Mouse (Mus musculus) forebrain, embryonic 13.5 days (tissue): ENCODE results near the gene Gstm3. TPM values are rescaled to one million over a fixed set of nuclear protein-coding genes. Genes with fewer than 3 reads are reported as not detected.
"Not testable (repeated sequence)": the region's sequence is repeated elsewhere in the genome, so short reads cannot be mapped to it uniquely, and the experiment has no call there.

Experiments used
- ATAC-seq: fragments of 200-750 bp; cut with Nextera tagmentation; 2 replicates; pipeline ENCODE4 v1.8.0; 2017
- H3K27ac ChIP-seq: fragments of 300-500 bp; sonication (generic); 2 replicates; pipeline ENCODE4 v1.5.1; 2015; ENCODE audit warnings: inconsistent platforms, mild to moderate bottlenecking, moderate library complexity
- H3K27me3 ChIP-seq: fragments of 300-500 bp; sonication (generic); 2 replicates; pipeline ENCODE4 v1.6.1; 2015; ENCODE audit warnings: mild to moderate bottlenecking, inconsistent platforms
- H3K36me3 ChIP-seq: fragments of 300-500 bp; sonication (generic); 2 replicates; pipeline ENCODE4 v1.6.1; 2015; ENCODE audit warnings: mild to moderate bottlenecking, inconsistent platforms; ENCODE audit not compliant: poor library complexity, severe bottlenecking
- H3K4me1 ChIP-seq: fragments of 300-500 bp; sonication (generic); 2 replicates; pipeline ENCODE4 v1.6.1; 2015; ENCODE audit warnings: inconsistent platforms
- H3K4me2 ChIP-seq: fragments of 300-500 bp; sonication (generic); 2 replicates; pipeline ENCODE4 v1.6.1; 2015; ENCODE audit warnings: inconsistent platforms, mild to moderate bottlenecking, moderate library complexity
- H3K4me3 ChIP-seq: fragments of 300-500 bp; sonication (generic); 2 replicates; pipeline ENCODE4 v1.5.1; 2015; ENCODE audit warnings: mild to moderate bottlenecking, inconsistent platforms
- H3K9ac ChIP-seq: fragments of 300-500 bp; sonication (generic); 2 replicates; pipeline ENCODE4 v1.6.1; 2015; ENCODE audit warnings: mild to moderate bottlenecking, inconsistent platforms
- H3K9me3 ChIP-seq: fragments of 300-500 bp; sonication (generic); replicated peaks from 2 replicates; pipeline ENCODE4 v1.6.1; 2016; ENCODE audit warnings: inconsistent platforms
- WGBS: fragments of 180-500 bp; shearing (Covaris S2); methylation state at CpG from one replicate; pipeline ENCODE4 v1.1.7; 2015; 5-methylcytosine and 5-hydroxymethylcytosine counted together
- polyA plus RNA-seq: library from polyadenylated mRNA; unstranded; fragments of >200 nt; fragmentation: Nextera tagmentation; extraction: Ambion mirVana; gene quantifications from 2 replicates; pipeline ENCODE4 v1.2.1, GENCODE M21; 2015

Gene Gstm3
- polyA plus RNA-seq, 1 experiment from 2014 or later, result 0.26 TPM

GRCm38 (mm10) chr3:107998591-107998990 lies 29.5 kb upstream of the Gstm3 start:
- Histone ChIP-seq H3K27ac (no peak overlapping the region), H3K27me3 (no peaks in the 10 kb centered on the region), H3K9ac (no peak overlapping the region), H3K4me3 (no peak overlapping the region), H3K9me3 (no peaks in the 10 kb centered on the region), H3K4me1 (no peaks in the 10 kb centered on the region), H3K36me3 (no peaks in the 10 kb centered on the region), H3K4me2 (no peak overlapping the region)
- 85% methylated on average over 3 of the region's 3 CpGs for WGBS
- ATAC-seq, result no peak

- no peaks in the 10 kb centered on the region for H3K4me1 ChIP-seq
- ATAC-seq, result no peak
These were observed 27.5 kb upstream of the Gstm3 start for GRCm38 (mm10) chr3:107996576-107996975.

GRCm38 (mm10) chr3:107995974-107996373 lies 26.9 kb upstream of the Gstm3 start:
- not testable (repeated sequence) for H3K36me3 ChIP-seq, H3K4me1 ChIP-seq, H3K9me3 ChIP-seq, H3K4me3 ChIP-seq, H3K27me3 ChIP-seq, H3K4me2 ChIP-seq, H3K27ac ChIP-seq, H3K9ac ChIP-seq, ATAC-seq
- 56% methylated on average over 2 of the region's 2 CpGs for WGBS

More at GRCm38 (mm10) chr3:107996576-107996975, 27.5 kb upstream of the Gstm3 start:
- no peaks in the 10 kb centered on the region for H3K36me3 ChIP-seq
- H3K27me3 ChIP-seq, result no peaks in the 10 kb centered on the region
- no peak overlapping the region for H3K4me3 ChIP-seq
- 87% methylated on average over 4 of the region's 4 CpGs for WGBS
- no peak overlapping the region for H3K4me2 ChIP-seq
- H3K9ac ChIP-seq, result no peak overlapping the region
- no peak overlapping the region for H3K27ac ChIP-seq
- no peaks in the 10 kb centered on the region for H3K9me3 ChIP-seq

GRCm38 (mm10) chr3:107986041-107986562 lies 17.0 kb upstream of the Gstm3 start, which contains the start of gene Gstm2:
TSS of gene Gstm2 (minus strand) at chr3:107986453.
- no peak for ATAC-seq
- 71% methylated on average over 8 of the region's 8 CpGs for WGBS
- H3K4me1 ChIP-seq, result no peaks in the 10 kb centered on the region
- no peak within 1 kb of the TSS for H3K27ac ChIP-seq
- H3K9ac ChIP-seq, result no peak within 1 kb of the TSS
- no peak within 1 kb of the TSS for H3K4me2 ChIP-seq
- H3K9me3 ChIP-seq, result no peaks in the 10 kb centered on the region
- H3K36me3 ChIP-seq, result no peaks in the 10 kb centered on the region
- H3K27me3 ChIP-seq, result no peaks in the 10 kb centered on the region
- H3K4me3 ChIP-seq, result no peak within 1 kb of the TSS

GRCm38 (mm10) chr3:107985141-107985540 lies 16.1 kb upstream of the Gstm3 start:
- H3K4me1 ChIP-seq, H3K9me3 ChIP-seq, H3K9ac ChIP-seq, H3K36me3 ChIP-seq, H3K27me3 ChIP-seq, H3K4me3 ChIP-seq, ATAC-seq, H3K4me2 ChIP-seq, H3K27ac ChIP-seq: not testable (repeated sequence)
- WGBS, result 96% methylated on average over 2 of the region's 2 CpGs

GRCm38 (mm10) chr3:107984471-107984870 lies 15.4 kb upstream of the Gstm3 start:
- no peaks in the 10 kb centered on the region for H3K27me3 ChIP-seq
- H3K36me3 ChIP-seq, result no peaks in the 10 kb centered on the region
- no peaks in the 10 kb centered on the region for H3K4me1 ChIP-seq
- WGBS, result 88% methylated on average over 5 of the region's 5 CpGs
- H3K4me2 ChIP-seq, result no peak overlapping the region
- H3K27ac ChIP-seq, result no peak overlapping the region
- ATAC-seq, result no peak
- no peak overlapping the region for H3K4me3 ChIP-seq
- no peaks in the 10 kb centered on the region for H3K9me3 ChIP-seq
- H3K9ac ChIP-seq, result no peak overlapping the region

- no peak overlapping the region for H3K9ac ChIP-seq
- no peak overlapping the region for H3K27ac ChIP-seq
- no peaks in the 10 kb centered on the region for H3K9me3 ChIP-seq
- WGBS, result 78% methylated on average over 3 of the region's 3 CpGs
- no peaks in the 10 kb centered on the region for H3K4me1 ChIP-seq
- no peaks in the 10 kb centered on the region for H3K27me3 ChIP-seq
- no peak for ATAC-seq
- H3K36me3 ChIP-seq, result no peaks in the 10 kb centered on the region
- H3K4me2 ChIP-seq, result no peak overlapping the region
- no peak overlapping the region for H3K4me3 ChIP-seq
These were observed 14.7 kb upstream of the Gstm3 start for GRCm38 (mm10) chr3:107983771-107984170.

- Histone ChIP-seq H3K4me3 (no peak overlapping the region), H3K36me3 (no peaks in the 10 kb centered on the region), H3K27me3 (no peaks in the 10 kb centered on the region), H3K9ac (no peak overlapping the region), H3K4me1 (no peaks in the 10 kb centered on the region), H3K9me3 (no peaks in the 10 kb centered on the region), H3K27ac (no peak overlapping the region), H3K4me2 (no peak overlapping the region)
- no peak for ATAC-seq
- 85% methylated on average over 6 of the region's 6 CpGs for whole genome bisulfite sequencing
These were observed 13.6 kb upstream of the Gstm3 start for GRCm38 (mm10) chr3:107982726-107983125.

GRCm38 (mm10) chr3:107981261-107981660 lies 12.2 kb upstream of the Gstm3 start:
- no peak for ATAC-seq
- Histone ChIP-seq H3K4me1 (no peaks in the 10 kb centered on the region), H3K9ac (no peak overlapping the region), H3K27ac (no peak overlapping the region), H3K36me3 (no peaks in the 10 kb centered on the region), H3K4me3 (no peak overlapping the region), H3K4me2 (no peak overlapping the region), H3K27me3 (no peaks in the 10 kb centered on the region), H3K9me3 (no peaks in the 10 kb centered on the region)
- 73% methylated on average over 3 of the region's 3 CpGs for WGBS

- Histone ChIP-seq H3K9ac (no peak overlapping the region), H3K9me3 (no peaks in the 10 kb centered on the region), H3K27ac (no peak overlapping the region), H3K27me3 (no peaks in the 10 kb centered on the region), H3K4me3 (no peak overlapping the region), H3K4me2 (no peak overlapping the region), H3K36me3 (no peaks in the 10 kb centered on the region), H3K4me1 (no peaks in the 10 kb centered on the region)
- ATAC-seq, result no peak
- 77% methylated on average over 3 of the region's 3 CpGs for WGBS
These were observed 8.6 kb upstream of the Gstm3 start for GRCm38 (mm10) chr3:107977691-107978090.

GRCm38 (mm10) chr3:107974237-107974636 lies 5.2 kb upstream of the Gstm3 start:
- Histone ChIP-seq H3K4me1 (no peaks in the 10 kb centered on the region), H3K4me2 (no peak overlapping the region), H3K4me3 (no peak overlapping the region), H3K36me3 (no peaks in the 10 kb centered on the region), H3K9me3 (no peaks in the 10 kb centered on the region), H3K27me3 (no peaks in the 10 kb centered on the region), H3K9ac (no peak overlapping the region), H3K27ac (no peak overlapping the region)
- 93% methylated on average over 1 of the region's 1 CpGs for WGBS
- ATAC-seq, result no peak

- no peaks in the 10 kb centered on the region for H3K9me3 ChIP-seq
- no peak overlapping the region for H3K4me3 ChIP-seq
- H3K4me1 ChIP-seq, result no peaks in the 10 kb centered on the region
- H3K9ac ChIP-seq, result no peak overlapping the region
- no peak overlapping the region for H3K27ac ChIP-seq
- no peak overlapping the region for H3K4me2 ChIP-seq
- no peaks in the 10 kb centered on the region for H3K36me3 ChIP-seq
- H3K27me3 ChIP-seq, result no peaks in the 10 kb centered on the region
- ATAC-seq, result no peak
- WGBS, result 93% methylated on average over 3 of the region's 3 CpGs
These were observed 3.0 kb upstream of the Gstm3 start for GRCm38 (mm10) chr3:107972070-107972469.

GRCm38 (mm10) chr3:107971101-107971500 lies 2.0 kb upstream of the Gstm3 start:
- not testable (repeated sequence) for H3K9me3 ChIP-seq, H3K4me2 ChIP-seq, H3K9ac ChIP-seq, H3K4me3 ChIP-seq, ATAC-seq, H3K36me3 ChIP-seq, H3K27ac ChIP-seq, H3K4me1 ChIP-seq, H3K27me3 ChIP-seq
- WGBS, result 53% methylated on average over 3 of the region's 3 CpGs
